Mouse (Mus musculus) forebrain, embryonic 13.5 days (tissue): Measurements from ENCODE around the gene Macf1. TPM values are rescaled to one million over a fixed set of nuclear protein-coding genes. Genes with fewer than 3 reads are reported as not detected.
A peak's percentile ranks its signal among the peaks of the same experiment; 100 is the strongest.
"Not testable (repeated sequence)": the region's sequence is repeated elsewhere in the genome, so short reads cannot be mapped to it uniquely, and the experiment has no call there.

ENCODE experiments used
- ATAC-seq: fragments of 200-750 bp; cut with Nextera tagmentation; 2 replicates; pipeline ENCODE4 v1.8.0; 2017
- H3K27ac ChIP-seq: fragments of 300-500 bp; sonication (generic); 2 replicates; pipeline ENCODE4 v1.5.1; 2015; ENCODE audit warnings: inconsistent platforms, mild to moderate bottlenecking, moderate library complexity
- H3K27me3 ChIP-seq: fragments of 300-500 bp; sonication (generic); 2 replicates; pipeline ENCODE4 v1.6.1; 2015; ENCODE audit warnings: mild to moderate bottlenecking, inconsistent platforms
- H3K36me3 ChIP-seq: fragments of 300-500 bp; sonication (generic); 2 replicates; pipeline ENCODE4 v1.6.1; 2015; ENCODE audit warnings: mild to moderate bottlenecking, inconsistent platforms; ENCODE audit not compliant: poor library complexity, severe bottlenecking
- H3K4me1 ChIP-seq: fragments of 300-500 bp; sonication (generic); 2 replicates; pipeline ENCODE4 v1.6.1; 2015; ENCODE audit warnings: inconsistent platforms
- H3K4me2 ChIP-seq: fragments of 300-500 bp; sonication (generic); 2 replicates; pipeline ENCODE4 v1.6.1; 2015; ENCODE audit warnings: inconsistent platforms, mild to moderate bottlenecking, moderate library complexity
- H3K4me3 ChIP-seq: fragments of 300-500 bp; sonication (generic); 2 replicates; pipeline ENCODE4 v1.5.1; 2015; ENCODE audit warnings: mild to moderate bottlenecking, inconsistent platforms
- H3K9ac ChIP-seq: fragments of 300-500 bp; sonication (generic); 2 replicates; pipeline ENCODE4 v1.6.1; 2015; ENCODE audit warnings: mild to moderate bottlenecking, inconsistent platforms
- H3K9me3 ChIP-seq: fragments of 300-500 bp; sonication (generic); replicated peaks from 2 replicates; pipeline ENCODE4 v1.6.1; 2016; ENCODE audit warnings: inconsistent platforms
- WGBS: fragments of 180-500 bp; shearing (Covaris S2); methylation state at CpG from one replicate; pipeline ENCODE4 v1.1.7; 2015; 5-methylcytosine and 5-hydroxymethylcytosine counted together
- polyA plus RNA-seq: library from polyadenylated mRNA; unstranded; fragments of >200 nt; fragmentation: Nextera tagmentation; extraction: Ambion mirVana; gene quantifications from 2 replicates; pipeline ENCODE4 v1.2.1, GENCODE M21; 2015

Gene Macf1
- polyA plus RNA-seq, 1 experiment from 2014 or later = 62.6 TPM

DNA sequence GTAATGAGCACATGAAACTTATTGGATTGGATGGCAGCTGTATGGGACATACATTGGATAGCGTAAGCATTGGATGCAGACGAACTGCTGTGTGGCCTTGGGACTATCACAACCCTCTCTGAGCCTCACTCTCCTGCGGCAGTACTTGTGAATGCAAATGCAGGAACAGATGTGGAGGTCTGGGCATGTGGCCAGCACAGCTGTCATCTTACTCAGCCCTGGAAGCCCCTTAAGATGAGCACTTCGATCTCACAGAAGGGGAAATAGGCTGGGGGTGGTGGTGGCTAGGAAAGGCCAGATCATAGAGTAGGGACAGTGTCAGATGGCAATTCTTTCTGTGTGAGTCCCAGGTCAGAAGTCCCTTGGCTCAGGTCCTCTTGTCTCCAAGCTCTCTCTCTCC is 346.5 kb downstream of the Macf1 start:
- H3K27me3 ChIP-seq = peaks cover 35% of the 10 kb centered on the region
- H3K9ac ChIP-seq = no peak overlapping the region
- no peaks in the 10 kb centered on the region for H3K36me3 ChIP-seq
- no peak for ATAC-seq
- no peak overlapping the region for H3K4me3 ChIP-seq
- WGBS = 79% methylated on average over 4 of the region's 4 CpGs
- H3K9me3 ChIP-seq = no peaks in the 10 kb centered on the region; the same call in 1 of the 2 replicates
- H3K4me1 ChIP-seq = peaks cover 7% of the 10 kb centered on the region
- no peak overlapping the region for H3K27ac ChIP-seq
- no peak overlapping the region for H3K4me2 ChIP-seq

GRCm38 (mm10) chr4:123335796-123336585 is 348.2 kb downstream of the Macf1 start:
- no peaks in the 10 kb centered on the region for H3K36me3 ChIP-seq
- H3K27ac ChIP-seq = no peak overlapping the region
- H3K9ac ChIP-seq = no peak overlapping the region
- H3K4me2 ChIP-seq = no peak overlapping the region
- H3K4me3 ChIP-seq = no peak overlapping the region
- WGBS = 68% methylated on average over 14 of the region's 14 CpGs
- H3K27me3 ChIP-seq = peaks cover 18% of the 10 kb centered on the region
- ATAC-seq = no peak
- no peaks in the 10 kb centered on the region; the same call in 1 of the 2 replicates for H3K9me3 ChIP-seq
- H3K4me1 ChIP-seq = no peaks in the 10 kb centered on the region

GRCm38 (mm10) chr4:123335244-123335643 is 348.9 kb downstream of the Macf1 start:
- not testable (repeated sequence) for H3K4me3 ChIP-seq, H3K9me3 ChIP-seq, H3K9ac ChIP-seq, ATAC-seq, H3K4me2 ChIP-seq, H3K4me1 ChIP-seq, H3K27ac ChIP-seq, H3K36me3 ChIP-seq
- H3K27me3 ChIP-seq = peaks cover 10% of the 10 kb centered on the region
- 82% methylated on average over 10 of the region's 10 CpGs for WGBS

GRCm38 (mm10) chr4:123334177-123334576 is 350.0 kb downstream of the Macf1 start:
- H3K4me2 ChIP-seq = no peak overlapping the region
- no peaks in the 10 kb centered on the region; the same call in 1 of the 2 replicates for H3K9me3 ChIP-seq
- 0 out of 2 replicates have a peak, but pooled peaks cover 7% of the 10 kb centered on the region for H3K27me3 ChIP-seq
- no peak overlapping the region for H3K4me3 ChIP-seq
- no peaks in the 10 kb centered on the region for H3K4me1 ChIP-seq
- 86% methylated on average over 3 of the region's 3 CpGs for WGBS
- ATAC-seq = no peak
- no peaks in the 10 kb centered on the region for H3K36me3 ChIP-seq
- H3K27ac ChIP-seq = no peak overlapping the region
- no peak overlapping the region for H3K9ac ChIP-seq

DNA sequence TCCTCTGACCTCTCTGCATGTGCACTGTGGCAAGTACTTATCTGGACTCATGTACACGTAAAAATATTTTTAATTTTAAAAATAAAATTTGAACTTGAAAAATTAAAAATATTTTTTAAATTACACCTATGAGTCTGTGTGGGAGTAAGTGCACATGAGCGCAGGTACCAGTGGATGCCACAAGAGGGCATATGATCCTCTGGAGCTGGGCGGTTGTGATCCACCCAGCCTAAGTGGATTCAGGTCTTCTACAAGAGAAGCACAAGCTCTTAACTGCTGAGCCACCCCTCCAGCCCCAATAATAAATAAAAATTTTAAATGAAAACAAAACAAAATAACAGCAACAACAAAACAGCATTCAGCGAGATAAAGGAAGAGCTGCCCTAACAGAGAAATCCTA is 351.0 kb downstream of the Macf1 start:
- Histone ChIP-seq H3K27ac (no peak overlapping the region), H3K9me3 (no peaks in the 10 kb centered on the region; the same call in 1 of the 2 replicates), H3K27me3 (0 out of 2 replicates have a peak, but pooled peaks cover 7% of the 10 kb centered on the region), H3K4me2 (no peak overlapping the region), H3K9ac (no peak overlapping the region), H3K4me1 (no peaks in the 10 kb centered on the region), H3K4me3 (no peak overlapping the region), H3K36me3 (no peaks in the 10 kb centered on the region)
- ATAC-seq = no peak
- 96% methylated on average over 4 of the region's 4 CpGs for WGBS

GRCm38 (mm10) chr4:123331961-123332360 is 352.2 kb downstream of the Macf1 start:
- ATAC-seq, H3K27ac ChIP-seq, H3K36me3 ChIP-seq, H3K9me3 ChIP-seq, H3K4me2 ChIP-seq, H3K4me1 ChIP-seq, H3K27me3 ChIP-seq, H3K9ac ChIP-seq, H3K4me3 ChIP-seq: not testable (repeated sequence)
- 69% methylated on average over 1 of the region's 1 CpGs for WGBS

GRCm38 (mm10) chr4:123331326-123331725 is 352.8 kb downstream of the Macf1 start:
- Histone ChIP-seq H3K36me3 (no peaks in the 10 kb centered on the region), H3K9ac (no peak overlapping the region), H3K4me1 (no peaks in the 10 kb centered on the region), H3K9me3 (no peaks in the 10 kb centered on the region; the same call in 1 of the 2 replicates), H3K4me2 (no peak overlapping the region), H3K27ac (no peak overlapping the region), H3K27me3 (0 out of 2 replicates have a peak, but pooled peaks cover 7% of the 10 kb centered on the region), H3K4me3 (no peak overlapping the region)
- ATAC-seq = no peak
- WGBS = 62% methylated on average over 3 of the region's 5 CpGs

DNA sequence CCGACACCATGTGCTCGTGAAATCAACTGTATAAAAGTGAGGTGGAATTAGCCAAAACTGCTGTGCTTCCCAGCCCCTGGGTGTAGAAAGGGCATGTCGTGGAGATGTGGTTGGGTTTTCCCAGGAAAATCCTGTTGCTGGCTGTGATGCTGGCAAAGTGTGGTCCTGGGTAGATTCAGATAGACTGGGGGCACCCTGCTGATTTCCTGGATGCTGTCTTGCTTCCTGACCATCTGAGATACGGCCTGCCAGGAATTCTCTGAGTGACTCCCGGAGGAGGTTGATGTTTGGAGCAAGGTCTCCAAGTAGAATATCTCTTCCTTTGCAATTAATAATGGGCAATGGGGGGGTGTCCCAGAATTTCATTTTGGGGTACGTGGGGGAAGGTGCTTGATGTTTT is 355.2 kb downstream of the Macf1 start:
- no peak for ATAC-seq
- Histone ChIP-seq H3K27me3 (0 out of 2 replicates have a peak, but pooled peaks cover 7% of the 10 kb centered on the region), H3K9me3 (no peaks in the 10 kb centered on the region; the same call in 1 of the 2 replicates), H3K4me2 (no peak overlapping the region), H3K4me1 (no peaks in the 10 kb centered on the region), H3K36me3 (no peaks in the 10 kb centered on the region), H3K27ac (no peak overlapping the region), H3K9ac (no peak overlapping the region), H3K4me3 (no peak overlapping the region)
- 72% methylated on average over 6 of the region's 6 CpGs for WGBS

DNA sequence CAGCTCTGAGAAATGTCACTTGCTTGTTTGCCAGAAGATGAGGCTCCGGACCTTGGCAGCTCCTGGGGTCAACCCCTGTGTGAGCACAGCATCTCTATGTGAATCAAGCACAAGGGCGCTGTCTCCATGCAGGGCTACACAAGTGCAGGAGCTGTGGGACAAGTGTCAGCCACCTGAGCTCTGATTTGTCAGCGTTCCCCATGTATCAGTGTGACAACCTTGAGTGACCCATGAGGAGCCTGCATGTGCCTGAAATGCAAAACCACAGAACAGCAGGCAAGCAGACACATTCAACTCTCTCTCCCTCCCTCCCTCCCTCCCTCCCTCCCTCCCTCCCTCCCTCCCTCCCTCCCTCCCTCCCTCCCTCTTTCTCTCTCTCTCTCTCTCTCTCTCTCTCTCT is 356.5 kb downstream of the Macf1 start:
- ATAC-seq = no peak
- Histone ChIP-seq H3K36me3 (no peaks in the 10 kb centered on the region), H3K9ac (no peak overlapping the region), H3K4me2 (no peak overlapping the region), H3K4me1 (no peaks in the 10 kb centered on the region), H3K4me3 (no peak overlapping the region), H3K27ac (no peak overlapping the region), H3K27me3 (peaks cover 18% of the 10 kb centered on the region), H3K9me3 (no peaks in the 10 kb centered on the region)
- 61% methylated on average over 3 of the region's 3 CpGs for WGBS

DNA sequence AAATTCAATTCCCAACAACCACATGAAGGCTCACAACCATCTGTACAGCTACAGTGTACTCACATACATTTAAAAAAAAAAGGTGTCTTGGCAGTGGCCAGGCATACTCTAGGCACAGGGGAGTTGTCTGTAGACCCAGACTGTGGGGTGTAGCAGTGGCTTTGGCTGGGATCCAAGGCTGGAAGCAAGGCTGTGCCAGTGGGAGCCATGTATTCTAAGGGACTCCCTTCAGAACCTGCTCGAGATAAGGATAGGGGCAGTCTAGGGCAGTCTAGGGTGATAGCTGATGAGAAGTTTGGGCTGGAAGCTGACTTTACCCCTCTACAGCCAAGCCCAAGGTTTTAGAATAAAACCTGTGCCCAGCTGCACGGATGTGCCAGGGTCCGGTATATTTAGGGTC is 358.1 kb downstream of the Macf1 start:
- Histone ChIP-seq H3K4me3 (no peak overlapping the region), H3K36me3 (no peaks in the 10 kb centered on the region), H3K4me2 (no peak overlapping the region), H3K9ac (no peak overlapping the region), H3K27me3 (peaks cover 23% of the 10 kb centered on the region), H3K9me3 (no peaks in the 10 kb centered on the region), H3K27ac (no peak overlapping the region), H3K4me1 (no peaks in the 10 kb centered on the region)
- 82% methylated on average over 3 of the region's 3 CpGs for WGBS
- ATAC-seq = no peak

DNA sequence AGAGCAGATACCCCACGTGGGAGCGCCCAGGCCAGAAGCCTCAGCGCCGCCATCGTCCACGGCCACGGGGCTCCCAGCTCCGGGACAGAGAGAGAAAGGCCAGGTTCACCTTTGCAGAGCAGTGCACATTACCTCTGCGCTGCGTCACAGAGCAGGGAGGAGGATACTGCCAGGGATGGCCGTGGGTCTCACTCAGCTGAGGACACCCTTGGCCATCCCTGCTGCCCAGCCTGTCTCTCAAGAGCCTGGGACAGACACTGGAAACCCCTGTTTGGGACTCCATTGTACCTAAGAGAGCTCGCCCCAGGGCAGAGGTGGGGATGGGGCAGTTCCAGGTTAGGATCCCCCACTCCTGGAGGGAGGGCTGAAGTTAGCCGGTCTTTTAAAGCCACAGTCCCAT is 360.6 kb downstream of the Macf1 start, which contains the start of gene Oxct2a:
Gene Oxct2a (minus strand): TSS at position 101 of the 400 bp plus-strand sequence.
- Histone ChIP-seq H3K9me3 (no peaks in the 10 kb centered on the region), H3K4me1 (no peaks in the 10 kb centered on the region), H3K27ac (no peak within 1 kb of the TSS), H3K9ac (no peak within 1 kb of the TSS), H3K4me2 (peak within 1 kb of the TSS; percentile 45), H3K36me3 (no peaks in the 10 kb centered on the region), H3K27me3 (peaks cover 23% of the 10 kb centered on the region), H3K4me3 (peak within 1 kb of the TSS; percentile 23)
- 14% methylated on average over 13 of the region's 13 CpGs for WGBS
- no peak for ATAC-seq

DNA sequence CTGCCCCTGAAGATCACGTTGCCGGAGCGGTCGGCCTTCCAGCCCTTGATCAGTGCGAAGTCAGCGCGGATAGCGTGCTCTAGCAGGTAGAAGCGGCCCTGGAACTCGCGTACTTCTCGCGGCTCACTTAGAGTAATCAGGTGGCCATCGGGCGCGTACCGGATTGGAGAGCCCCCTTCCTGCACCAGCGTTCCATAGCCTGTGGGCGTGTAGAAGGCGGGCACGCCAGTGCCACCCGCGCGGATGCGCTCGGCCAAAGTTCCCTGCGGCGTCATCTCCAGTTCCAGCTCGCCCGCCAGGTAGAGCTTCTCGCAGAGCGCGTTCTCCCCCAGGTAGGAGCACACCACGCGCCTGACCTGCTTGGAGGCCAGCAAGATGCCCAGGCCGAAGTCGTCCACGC is 361.2 kb downstream of the Macf1 start:
- H3K9ac ChIP-seq, H3K4me1 ChIP-seq, H3K27ac ChIP-seq, H3K9me3 ChIP-seq, H3K36me3 ChIP-seq: not testable (repeated sequence)
- peak overlapping the region; percentile 45 for H3K4me2 ChIP-seq
- ATAC-seq = peak; percentile 68; the same call in 1 of the 2 replicates
- peak overlapping the region; percentile 12 for H3K4me3 ChIP-seq
- 15% methylated on average over 19 of the region's 38 CpGs for WGBS
- peaks cover 23% of the 10 kb centered on the region for H3K27me3 ChIP-seq
